Mouse (Mus musculus) liver, postnatal 0 days (tissue): ENCODE measurements at regions not wholly inside any gene's neighbourhood (a gene's known extent, or its start where the extent isn't known, plus 50 kb on each side); places are given as distances from the start of the nearest gene placed in this dataset.

Experiments
- ATAC-seq: fragments of 200-750 bp; cut with Nextera tagmentation; 2 replicates; pipeline ENCODE4 v1.8.0; 2017; ENCODE audit warnings: mild to moderate bottlenecking, moderate library complexity
- DNase-seq: peaks from one replicate; pipeline ENCODE4 v3.0.0-alpha.2; 2016
- H3K27ac ChIP-seq: fragments of 300-500 bp; sonication (generic); 2 replicates; pipeline ENCODE4 v1.5.1; 2014; ENCODE audit warnings: antibody characterized with exemption, moderate library complexity, mild to moderate bottlenecking, low read depth
- H3K27me3 ChIP-seq: fragments of 300-500 bp; sonication (generic); 2 replicates; pipeline ENCODE4 v1.6.1; 2014; ENCODE audit warnings: low read length, control low read depth, mixed read lengths; ENCODE audit not compliant: insufficient read depth
- H3K36me3 ChIP-seq: fragments of 300-500 bp; sonication (generic); replicated peaks from 2 replicates; pipeline ENCODE4 v1.6.1; 2014; ENCODE audit warnings: mild to moderate bottlenecking, control low read depth, low read length, moderate library complexity, mixed read lengths; ENCODE audit not compliant: insufficient read depth
- H3K4me1 ChIP-seq: fragments of 300-500 bp; sonication (generic); 2 replicates; pipeline ENCODE4 v1.6.1; 2014; ENCODE audit warnings: antibody characterized with exemption, mild to moderate bottlenecking, control low read depth; ENCODE audit not compliant: insufficient read depth
- H3K4me2 ChIP-seq: fragments of 300-500 bp; sonication (generic); 2 replicates; pipeline ENCODE4 v1.6.1; 2014; ENCODE audit warnings: low read depth, mild to moderate bottlenecking, low read length, moderate library complexity, mixed read lengths
- H3K4me3 ChIP-seq: fragments of 300-500 bp; sonication (generic); 2 replicates; pipeline ENCODE4 v1.5.1; 2014; ENCODE audit warnings: low read depth, low read length
- H3K9ac ChIP-seq: fragments of 300-500 bp; sonication (generic); replicated peaks from 2 replicates; pipeline ENCODE4 v1.6.1; 2014; ENCODE audit warnings: mild to moderate bottlenecking, moderate library complexity
- H3K9me3 ChIP-seq: fragments of 300-500 bp; sonication (generic); 2 replicates; pipeline ENCODE4 v1.6.1; 2016; ENCODE audit warnings: mild to moderate bottlenecking, control low read depth, low read length, mixed read lengths
- CTCF ChIP-seq: sonication (generic); IDR thresholded peaks from 2 replicates; pipeline ENCODE4 v1.5.1; 2016; ENCODE audit warnings: antibody characterized with exemption, low read depth
- EP300 ChIP-seq: IDR thresholded peaks from 2 replicates; pipeline ENCODE4 v1.6.1; 2016; ENCODE audit warnings: antibody characterized with exemption, low read depth, mild to moderate bottlenecking
- WGBS: fragments of 180-500 bp; shearing (Covaris S2); extraction: QIAGEN DNeasy Blood & Tissue Kit; methylation state at CpG from one replicate; pipeline ENCODE4 v1.1.7; 2014; ENCODE audit not compliant: insufficient replicate concordance; 5-methylcytosine and 5-hydroxymethylcytosine counted together

- H3K9me3 ChIP-seq, result no peaks in the 10 kb centered on the region
- no peak overlapping the region for H3K9ac ChIP-seq
- H3K4me3 ChIP-seq, result no peak overlapping the region
- no peaks in the 10 kb centered on the region for H3K36me3 ChIP-seq
- H3K27me3 ChIP-seq, result no peaks in the 10 kb centered on the region
- WGBS, result 63% methylated on average over 3 of the region's 3 CpGs
- no peak for ATAC-seq
- TF ChIP-seq CTCF (no peak), EP300 (no peak)
- no peak for DNase-seq
- H3K27ac ChIP-seq, result no peak overlapping the region
- no peak overlapping the region for H3K4me2 ChIP-seq
- no peaks in the 10 kb centered on the region for H3K4me1 ChIP-seq
Measured at GRCm38 (mm10) chr3:118418981-118419380, 142.9 kb upstream of the Dpyd start.

DNA sequence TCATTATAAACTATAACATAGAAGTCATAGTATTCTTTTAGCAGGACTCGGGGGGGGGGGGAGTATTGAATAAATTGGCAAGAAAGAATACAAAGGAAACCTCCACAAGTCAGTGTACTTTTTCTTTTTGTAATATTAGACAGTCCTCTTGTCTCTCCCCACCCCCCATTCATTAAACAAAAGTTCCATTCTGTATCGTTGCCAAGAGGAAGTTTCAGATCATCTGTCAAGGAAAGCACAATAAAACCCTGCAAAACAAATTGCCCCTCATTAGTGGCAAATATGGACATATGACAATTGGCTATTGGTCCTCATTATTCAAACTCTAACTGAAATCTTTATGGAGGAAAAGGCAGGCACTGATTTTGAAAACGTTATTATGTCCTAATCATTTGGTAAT is 140.2 kb upstream of the Dpyd start:
- H3K4me1 ChIP-seq, result no peaks in the 10 kb centered on the region
- no peak overlapping the region for H3K27ac ChIP-seq
- 46% methylated on average over 3 of the region's 3 CpGs for WGBS
- no peak for DNase-seq
- ATAC-seq, result no peak
- TF ChIP-seq EP300 (no peak), CTCF (no peak)
- H3K27me3 ChIP-seq, result no peaks in the 10 kb centered on the region
- H3K36me3 ChIP-seq, result no peaks in the 10 kb centered on the region
- no peaks in the 10 kb centered on the region for H3K9me3 ChIP-seq
- H3K4me3 ChIP-seq, result no peak overlapping the region
- no peak overlapping the region for H3K9ac ChIP-seq
- no peak overlapping the region for H3K4me2 ChIP-seq

DNA sequence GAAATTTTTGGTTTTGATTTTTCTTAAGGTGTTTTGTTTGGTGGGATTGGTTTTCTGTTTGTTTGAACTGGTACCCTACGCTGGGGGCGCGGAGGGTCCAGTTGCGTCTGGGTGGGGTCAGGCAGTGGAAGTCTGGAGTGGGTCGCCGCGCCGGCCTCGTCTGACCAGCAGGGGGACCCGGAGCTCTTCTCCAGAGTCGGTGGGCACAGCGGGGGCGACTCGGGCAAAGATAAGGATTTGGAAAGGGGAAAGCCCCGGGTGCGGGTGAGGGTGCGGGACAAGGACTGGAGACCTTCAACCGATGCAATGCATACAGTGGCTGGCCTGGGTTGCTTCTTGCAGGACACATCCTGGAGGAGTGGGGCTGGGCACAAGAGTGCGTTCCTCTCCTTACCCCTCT is 136.2 kb upstream of the Dpyd start:
- Histone ChIP-seq H3K9ac (no peak overlapping the region), H3K4me3 (0 out of 2 replicates have a peak overlapping the region, but pooled peaks have one; percentile 0), H3K4me1 (no peaks in the 10 kb centered on the region; the same call in 1 of the 2 replicates), H3K9me3 (no peaks in the 10 kb centered on the region), H3K27ac (no peak overlapping the region), H3K4me2 (peak overlapping the region; percentile 47; the same call in 1 of the 2 replicates), H3K36me3 (no peaks in the 10 kb centered on the region), H3K27me3 (peaks cover 6% of the 10 kb centered on the region)
- WGBS, result 5% methylated on average over 19 of the region's 19 CpGs
- DNase-seq (peak; percentile 14), ATAC-seq (no peak)
- TF ChIP-seq CTCF (peak; percentile 29), EP300 (no peak)

- Histone ChIP-seq H3K27me3 (peaks cover 25% of the 10 kb centered on the region), H3K27ac (no peak overlapping the region), H3K4me3 (no peak overlapping the region), H3K4me1 (no peaks in the 10 kb centered on the region; the same call in 1 of the 2 replicates), H3K36me3 (no peaks in the 10 kb centered on the region), H3K4me2 (no peak overlapping the region), H3K9me3 (no peaks in the 10 kb centered on the region), H3K9ac (no peak overlapping the region)
- no peak for ATAC-seq
- 1% methylated on average over 5 of the region's 5 CpGs for WGBS
- DNase-seq, result peak; percentile 55
- TF ChIP-seq CTCF (peak; percentile 75), EP300 (no peak)
Measured at GRCm38 (mm10) chr3:118428523-118428922, 133.4 kb upstream of the Dpyd start.

GRCm38 (mm10) chr3:118429825-118430630 is 131.9 kb upstream of the Dpyd start:
- H3K27me3 ChIP-seq, result peaks cover 37% of the 10 kb centered on the region
- ATAC-seq (0 out of 2 replicates have a peak, but pooled peaks have one; percentile 23), DNase-seq (peak; percentile 15)
- H3K4me2 ChIP-seq, result peak overlapping the region; percentile 13; the same call in 1 of the 2 replicates
- peak overlapping the region; percentile 8; the same call in 1 of the 2 replicates for H3K4me3 ChIP-seq
- H3K27ac ChIP-seq, result no peak overlapping the region
- no peaks in the 10 kb centered on the region; the same call in 1 of the 2 replicates for H3K4me1 ChIP-seq
- no peak overlapping the region for H3K9ac ChIP-seq
- TF ChIP-seq EP300 (no peak), CTCF (no peak)
- no peaks in the 10 kb centered on the region for H3K36me3 ChIP-seq
- WGBS, result 11% methylated on average over 29 of the region's 29 CpGs
- no peaks in the 10 kb centered on the region for H3K9me3 ChIP-seq

DNA sequence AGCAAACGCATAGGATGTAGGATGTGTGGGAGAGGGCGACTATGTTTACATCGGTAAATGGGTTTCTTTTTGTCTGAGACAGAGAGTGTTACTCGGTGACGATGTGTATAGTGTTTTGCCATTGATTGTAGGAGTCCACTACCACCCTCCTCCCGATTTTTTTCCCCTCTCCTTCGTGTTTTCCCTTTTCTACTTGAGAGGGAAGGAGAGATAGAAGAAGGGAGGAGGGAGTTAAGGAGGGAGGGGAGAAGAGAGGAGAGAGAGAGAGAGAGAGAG is 131.4 kb upstream of the Dpyd start:
- Histone ChIP-seq H3K9ac (no peak overlapping the region), H3K4me2 (peak overlapping the region; percentile 13; the same call in 1 of the 2 replicates), H3K27me3 (peaks cover 37% of the 10 kb centered on the region), H3K4me1 (no peaks in the 10 kb centered on the region; the same call in 1 of the 2 replicates), H3K9me3 (no peaks in the 10 kb centered on the region), H3K27ac (no peak overlapping the region), H3K36me3 (no peaks in the 10 kb centered on the region), H3K4me3 (peak overlapping the region; percentile 8; the same call in 1 of the 2 replicates)
- TF ChIP-seq CTCF (no peak), EP300 (no peak)
- ATAC-seq (no peak), DNase-seq (no peak)
- WGBS, result 3% methylated on average over 7 of the region's 7 CpGs
